Mouse (Mus musculus) midbrain, postnatal 0 days (tissue): ENCODE measurements around the gene Ube2j2. TPM values are rescaled to one million over a fixed set of nuclear protein-coding genes. Genes with fewer than 3 reads are reported as not detected.

ENCODE experiments used
- ATAC-seq: fragments of 200-750 bp; cut with Nextera tagmentation; 2 replicates; pipeline ENCODE4 v1.8.0; 2017; ENCODE audit warnings: moderate number of reproducible peaks, mild to moderate bottlenecking, moderate TSS enrichment, moderate library complexity; ENCODE audit not compliant: low FRiP score
- DNase-seq: peaks from one replicate; pipeline ENCODE4 v3.0.0-alpha.2; 2015; ENCODE audit warnings: low spot score
- H3K27ac ChIP-seq: fragments of 300-500 bp; sonication (generic); 2 replicates; pipeline ENCODE4 v1.5.1; 2014; ENCODE audit warnings: low read depth, mild to moderate bottlenecking, low read length, mixed read lengths
- H3K27me3 ChIP-seq: fragments of 300-500 bp; sonication (generic); 2 replicates; pipeline ENCODE4 v1.6.1; 2014; ENCODE audit warnings: low read length, control low read depth, mixed read lengths; ENCODE audit not compliant: insufficient read depth
- H3K36me3 ChIP-seq: fragments of 300-500 bp; sonication (generic); 2 replicates; pipeline ENCODE4 v1.6.1; 2014; ENCODE audit warnings: low read length, control low read depth, mixed read lengths; ENCODE audit not compliant: insufficient read depth
- H3K4me1 ChIP-seq: fragments of 300-500 bp; sonication (generic); 2 replicates; pipeline ENCODE4 v1.6.1; 2014; ENCODE audit warnings: mild to moderate bottlenecking, control low read depth, antibody characterized with exemption, low read length, mixed read lengths; ENCODE audit not compliant: insufficient read depth
- H3K4me2 ChIP-seq: fragments of 300-500 bp; sonication (generic); 2 replicates; pipeline ENCODE4 v1.6.1; 2014; ENCODE audit warnings: low read depth, mild to moderate bottlenecking, low read length, mixed read lengths; ENCODE audit not compliant: poor library complexity, severe bottlenecking
- H3K4me3 ChIP-seq: fragments of 300-500 bp; sonication (generic); 2 replicates; pipeline ENCODE4 v1.5.1; 2014; ENCODE audit warnings: low read depth, mild to moderate bottlenecking, low read length, moderate library complexity
- H3K9ac ChIP-seq: fragments of 300-500 bp; sonication (generic); replicated peaks from 2 replicates; pipeline ENCODE4 v1.6.1; 2014; ENCODE audit warnings: mild to moderate bottlenecking, low read length, moderate library complexity, mixed read lengths; ENCODE audit not compliant: poor library complexity, severe bottlenecking
- H3K9me3 ChIP-seq: fragments of 300-500 bp; sonication (generic); 2 replicates; pipeline ENCODE4 v1.6.1; 2016; ENCODE audit warnings: low read length, control low read depth
- CTCF ChIP-seq: IDR thresholded peaks from 2 replicates; pipeline ENCODE4 v1.5.1; 2016; ENCODE audit warnings: antibody characterized with exemption, mild to moderate bottlenecking
- WGBS: fragments of 180-500 bp; shearing (Covaris S2); extraction: QIAGEN DNeasy Blood & Tissue Kit; methylation state at CpG from one replicate; pipeline ENCODE4 v1.1.7; 2014; 5-methylcytosine and 5-hydroxymethylcytosine counted together
- polyA plus RNA-seq: library from polyadenylated mRNA; unstranded; fragments of >200 nt; fragmentation: Nextera tagmentation; extraction: Ambion mirVana; gene quantifications from 2 replicates; pipeline ENCODE4 v1.2.1, GENCODE M21; 2015
- total RNA-seq: library from RNA; depleted of rRNA; stranded (reverse); fragments of >200 nt; gene quantifications from 2 replicates; pipeline ENCODE4 v1.2.3, GENCODE M21; 2014

Ube2j2 gene
- total and polyA plus RNA-seq, 2 experiments from 2014 or later: 76.5 to 138 TPM

GRCm38 (mm10) chr4:155969043-155969653 is 25.5 kb downstream of the Ube2j2 start:
- TF ChIP-seq CTCF: no peak
- no peaks in the 10 kb centered on the region for H3K4me1 ChIP-seq
- H3K9me3 ChIP-seq: no peaks in the 10 kb centered on the region
- no peak for ATAC-seq
- H3K27me3 ChIP-seq: no peaks in the 10 kb centered on the region
- H3K4me2 ChIP-seq: no peak overlapping the region
- no peak overlapping the region for H3K9ac ChIP-seq
- no peak overlapping the region for H3K27ac ChIP-seq
- WGBS: 86% methylated on average over 13 of the region's 13 CpGs
- no peak overlapping the region for H3K4me3 ChIP-seq
- peaks cover 13% of the 10 kb centered on the region; the same call in 1 of the 2 replicates for H3K36me3 ChIP-seq
- no peak for DNase-seq

- 79% methylated on average over 5 of the region's 5 CpGs for WGBS
- Histone ChIP-seq H3K27ac (no peak overlapping the region), H3K4me3 (no peak overlapping the region), H3K9me3 (no peaks in the 10 kb centered on the region), H3K4me1 (no peaks in the 10 kb centered on the region), H3K9ac (no peak overlapping the region), H3K4me2 (no peak overlapping the region), H3K27me3 (no peaks in the 10 kb centered on the region), H3K36me3 (peaks cover 8% of the 10 kb centered on the region; the same call in 1 of the 2 replicates)
- no peak for TF ChIP-seq CTCF
- DNase-seq (no peak), ATAC-seq (no peak)
Observed at GRCm38 (mm10) chr4:155970286-155970685, 26.7 kb downstream of the Ube2j2 start.

- Histone ChIP-seq H3K27me3 (no peaks in the 10 kb centered on the region), H3K9me3 (no peaks in the 10 kb centered on the region), H3K4me2 (no peak overlapping the region), H3K27ac (no peak overlapping the region), H3K36me3 (no peaks in the 10 kb centered on the region), H3K4me3 (no peak overlapping the region), H3K9ac (no peak overlapping the region), H3K4me1 (no peaks in the 10 kb centered on the region)
- 36% methylated on average over 6 of the region's 6 CpGs for WGBS
- ATAC-seq (no peak), DNase-seq (no peak)
- no peak for TF ChIP-seq CTCF
Observed at GRCm38 (mm10) chr4:155972651-155973050, 29.0 kb downstream of the Ube2j2 start.

GRCm38 (mm10) chr4:155973239-155973638 is 29.6 kb downstream of the Ube2j2 start:
- no peak for ATAC-seq
- Histone ChIP-seq H3K36me3 (no peaks in the 10 kb centered on the region), H3K4me1 (no peaks in the 10 kb centered on the region), H3K9ac (no peak overlapping the region), H3K27me3 (no peaks in the 10 kb centered on the region), H3K9me3 (no peaks in the 10 kb centered on the region), H3K4me2 (no peak overlapping the region), H3K27ac (no peak overlapping the region), H3K4me3 (no peak overlapping the region)
- 93% methylated on average over 2 of the region's 2 CpGs for WGBS
- no peak for DNase-seq
- TF ChIP-seq CTCF: no peak

- DNase-seq: no peak
- ATAC-seq: no peak
- Histone ChIP-seq H3K4me3 (no peak overlapping the region), H3K9ac (no peak overlapping the region), H3K27ac (no peak overlapping the region), H3K4me1 (no peaks in the 10 kb centered on the region), H3K27me3 (no peaks in the 10 kb centered on the region), H3K36me3 (no peaks in the 10 kb centered on the region), H3K4me2 (no peak overlapping the region), H3K9me3 (no peaks in the 10 kb centered on the region)
- TF ChIP-seq CTCF: no peak
- 82% methylated on average over 12 of the region's 12 CpGs for WGBS
Observed at GRCm38 (mm10) chr4:155981436-155982082, 37.9 kb downstream of the Ube2j2 start.

GRCm38 (mm10) chr4:155983788-155984187 is 40.2 kb downstream of the Ube2j2 start:
- H3K27me3 ChIP-seq: no peaks in the 10 kb centered on the region
- no peaks in the 10 kb centered on the region for H3K9me3 ChIP-seq
- H3K36me3 ChIP-seq: no peaks in the 10 kb centered on the region
- no peaks in the 10 kb centered on the region for H3K4me1 ChIP-seq
- no peak overlapping the region for H3K9ac ChIP-seq
- ATAC-seq: no peak
- no peak overlapping the region for H3K4me2 ChIP-seq
- no peak overlapping the region for H3K4me3 ChIP-seq
- no peak for DNase-seq
- 5% methylated on average over 2 of the region's 2 CpGs for WGBS
- H3K27ac ChIP-seq: no peak overlapping the region
- TF ChIP-seq CTCF: no peak
